Mouse (Mus musculus) kidney, adult 2 months (tissue): ENCODE measurements around the gene Ikzf5. TPM values are rescaled to one million over a fixed set of nuclear protein-coding genes. Genes with fewer than 3 reads are reported as not detected.
"Not testable (repeated sequence)": the region's sequence is repeated elsewhere in the genome, so short reads cannot be mapped to it uniquely, and the experiment has no call there.

Source experiments
- DNase-seq: peaks from one replicate; pipeline ENCODE4 v3.0.0; 2021
- H3K27ac ChIP-seq: fragments of 200-500 bp; 2 replicates; pipeline ENCODE4 v1.5.1; 2012; ENCODE audit warnings: low read depth, low read length, control low read depth, inconsistent platforms; ENCODE audit not compliant: insufficient read depth
- H3K27me3 ChIP-seq: fragments of 200-500 bp; replicated peaks from 2 replicates; pipeline ENCODE4 v1.6.1; 2012; ENCODE audit warnings: mild to moderate bottlenecking, moderate library complexity, low read length, inconsistent platforms; ENCODE audit not compliant: control insufficient read depth, insufficient read depth
- H3K36me3 ChIP-seq: fragments of 200-500 bp; 2 replicates; pipeline ENCODE4 v1.6.1; 2012; ENCODE audit warnings: mild to moderate bottlenecking, moderate library complexity, low read length, inconsistent platforms; ENCODE audit not compliant: control insufficient read depth, insufficient read depth
- H3K4me1 ChIP-seq: fragments of 200-500 bp; 2 replicates; pipeline ENCODE4 v1.6.1; 2011; ENCODE audit warnings: low read length; ENCODE audit not compliant: control insufficient read depth, insufficient read depth
- H3K4me3 ChIP-seq: fragments of 200-500 bp; 2 replicates; pipeline ENCODE4 v1.5.1; 2011; ENCODE audit warnings: mild to moderate bottlenecking, low read depth, low read length, control low read depth; ENCODE audit not compliant: insufficient read depth
- CTCF ChIP-seq: fragments of 200-500 bp; conservative IDR thresholded peaks from 2 replicates; pipeline ENCODE4 v1.5.1; 2011; ENCODE audit warnings: low read depth, mild to moderate bottlenecking, control low read depth, low read length, moderate library complexity, mixed read lengths; ENCODE audit not compliant: insufficient read depth, insufficient read length
- POLR2A ChIP-seq: fragments of 200-500 bp; IDR thresholded peaks from one replicate; pipeline ENCODE4 v1.6.1; 2011; ENCODE audit warnings: low read depth, low read length, control low read depth
- WGBS: fragments of 180-500 bp; shearing (Covaris S2); methylation state at CpG from one replicate; pipeline ENCODE4 v1.1.7; 2018; 5-methylcytosine and 5-hydroxymethylcytosine counted together
- polyA plus RNA-seq: library from polyadenylated mRNA; depleted of rRNA; stranded (reverse); fragments of >200 nt; gene quantifications from 2 replicates; pipeline ENCODE4 v1.2.3, GENCODE M21; 2012

The Ikzf5 gene
- polyA plus RNA-seq, 1 experiment: 7.5 TPM

- Histone ChIP-seq H3K36me3 (no peaks in the 10 kb centered on the region), H3K4me1 (no peaks in the 10 kb centered on the region; the same call in 1 of the 2 replicates), H3K4me3 (no peak overlapping the region), H3K27ac (no peak overlapping the region), H3K27me3 (no peaks in the 10 kb centered on the region)
- no peak for DNase-seq
- no peak for TF ChIP-seq POLR2A
- TF ChIP-seq CTCF: no peak
Observed at GRCm38 (mm10) chr7:131417605-131418004, 7.3 kb upstream of the Ikzf5 start.

DNA sequence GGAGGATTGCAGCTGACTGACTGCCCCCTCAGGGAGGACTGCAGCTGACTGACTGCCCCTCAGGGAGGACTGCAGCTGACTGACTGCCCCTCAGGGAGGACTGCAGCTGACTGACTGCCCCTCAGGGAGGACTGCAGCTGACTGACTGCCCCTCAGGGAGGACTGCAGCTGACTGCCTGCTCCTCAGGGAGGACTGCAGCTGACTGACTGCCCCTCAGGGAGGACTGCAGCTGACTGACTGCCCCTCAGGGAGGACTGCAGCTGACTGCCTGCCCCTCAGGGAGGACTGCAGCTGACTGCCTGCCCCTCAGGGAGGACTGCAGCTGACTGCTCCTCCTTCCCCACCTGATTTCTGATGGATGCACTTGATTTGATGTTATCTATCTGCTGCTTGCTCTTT lies 6.4 kb upstream of the Ikzf5 start:
- not testable (repeated sequence) for H3K4me3 ChIP-seq, H3K36me3 ChIP-seq, H3K27me3 ChIP-seq, H3K27ac ChIP-seq, H3K4me1 ChIP-seq, DNase-seq

DNA sequence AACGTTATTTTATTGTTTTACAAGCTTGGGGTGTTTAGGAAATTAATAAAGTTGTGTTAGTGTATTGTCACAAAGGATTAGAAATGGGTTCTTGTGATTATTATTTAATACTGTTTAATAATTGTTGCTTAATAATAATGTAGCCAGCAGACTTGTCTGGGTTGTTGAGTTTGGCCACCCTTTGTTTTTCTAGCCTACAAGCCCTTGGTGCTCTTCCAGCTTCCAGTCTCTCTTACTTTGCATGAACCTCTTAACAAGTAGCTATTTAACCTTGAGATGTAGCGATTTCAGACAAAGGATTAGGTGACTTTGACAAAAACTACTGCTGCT lies 1.6 kb upstream of the Ikzf5 start:
- DNase-seq: peak; percentile 36
- no peak overlapping the region for H3K4me3 ChIP-seq
- H3K27ac ChIP-seq: peak overlapping the region; percentile 76

DNA sequence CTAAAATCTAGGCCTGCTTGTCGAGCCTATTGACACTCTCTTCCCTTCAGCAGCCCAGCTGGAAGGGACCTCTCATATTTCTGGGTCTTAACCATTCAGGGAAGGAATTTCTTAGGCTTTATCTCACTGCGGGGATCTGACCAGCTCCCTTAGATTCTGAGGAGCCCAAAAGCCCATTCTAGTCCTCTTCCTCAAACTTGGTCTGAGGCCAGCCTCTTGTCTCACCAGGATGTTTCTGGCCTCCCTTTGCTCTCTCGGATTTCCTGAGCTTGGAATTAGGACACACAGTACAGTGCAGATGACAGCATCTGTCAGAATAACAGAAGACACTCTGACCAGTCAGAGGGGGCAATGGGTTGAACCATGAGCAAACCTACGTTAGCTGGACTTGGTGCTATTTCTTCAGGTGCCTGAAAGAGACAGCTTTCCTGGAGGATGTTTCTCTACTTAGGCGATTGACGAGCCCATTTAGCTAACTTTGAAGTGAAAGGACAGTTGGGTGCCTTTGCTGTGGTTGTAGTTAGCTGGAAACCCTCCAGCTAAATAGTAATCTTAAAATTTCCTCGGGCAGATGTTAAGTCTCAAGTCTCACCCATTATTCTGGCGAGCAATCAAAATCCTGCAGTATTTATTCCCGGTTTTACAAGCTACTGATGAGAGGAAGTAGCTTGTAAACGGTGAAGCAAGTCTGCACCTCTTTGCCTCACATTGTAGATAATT lies 1.1 kb upstream of the Ikzf5 start:
- H3K4me3 ChIP-seq: peak overlapping the region; percentile 63

More for the DNA sequence above, 1.6 kb upstream of the Ikzf5 start:
- H3K36me3 ChIP-seq: no peaks in the 10 kb centered on the region
- no peaks in the 10 kb centered on the region for H3K27me3 ChIP-seq
- H3K4me1 ChIP-seq: peaks cover 9% of the 10 kb centered on the region; the same call in 1 of the 2 replicates
- TF ChIP-seq CTCF: no peak
- TF ChIP-seq POLR2A: no peak
- WGBS: 29% methylated on average over 2 of the region's 2 CpGs

GRCm38 (mm10) chr7:131409988-131410385 lies 334 bp downstream of the Ikzf5 start:
- under 1% methylated on average over 38 of the region's 38 CpGs for WGBS
- H3K36me3 ChIP-seq: no peaks in the 10 kb centered on the region
- no peak for TF ChIP-seq POLR2A
- no peak for DNase-seq
- H3K27ac ChIP-seq: peak overlapping the region; percentile 57
- peak overlapping the region; percentile 80 for H3K4me3 ChIP-seq
- peaks cover 9% of the 10 kb centered on the region for H3K4me1 ChIP-seq
- H3K27me3 ChIP-seq: no peaks in the 10 kb centered on the region

More for the DNA sequence above, 1.1 kb upstream of the Ikzf5 start:
- DNase-seq: peak; percentile 60
- TF ChIP-seq POLR2A: no peak
- no peak for TF ChIP-seq CTCF
- Histone ChIP-seq H3K27me3 (no peaks in the 10 kb centered on the region), H3K27ac (peak overlapping the region; percentile 76), H3K36me3 (no peaks in the 10 kb centered on the region), H3K4me1 (peaks cover 9% of the 10 kb centered on the region; the same call in 1 of the 2 replicates)
- 10% methylated on average over 10 of the region's 10 CpGs for WGBS

- TF ChIP-seq POLR2A: no peak
- no peak for TF ChIP-seq CTCF
- Histone ChIP-seq H3K36me3 (no peaks in the 10 kb centered on the region), H3K4me3 (peak overlapping the region; percentile 80), H3K4me1 (peaks cover 13% of the 10 kb centered on the region), H3K27ac (no peak overlapping the region), H3K27me3 (no peaks in the 10 kb centered on the region)
- 3% methylated on average over 16 of the region's 16 CpGs for WGBS
- DNase-seq: peak; percentile 42
Observed at GRCm38 (mm10) chr7:131409321-131409987, 867 bp downstream of the Ikzf5 start.

DNA sequence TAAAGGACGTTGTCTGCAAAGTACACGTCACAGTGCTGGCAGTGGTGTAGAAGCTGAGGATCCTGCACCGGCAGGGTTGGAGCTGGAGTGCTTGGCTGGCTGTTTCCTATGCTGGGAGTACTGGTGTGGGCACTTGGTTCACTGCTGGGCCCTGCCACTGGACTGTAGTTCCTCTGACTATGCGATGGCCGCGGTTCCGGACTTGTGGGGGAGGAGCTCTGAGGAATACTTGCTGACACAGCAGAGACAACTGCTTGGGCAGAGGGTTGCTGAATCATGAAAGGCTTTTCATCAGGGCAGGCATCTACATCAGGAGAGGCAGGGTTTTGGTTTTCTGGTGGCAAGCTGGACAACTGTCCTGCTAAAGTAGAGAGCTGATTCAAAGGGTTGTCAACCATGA lies 18.6 kb downstream of the Ikzf5 start:
- WGBS: 66% methylated on average over 7 of the region's 7 CpGs

More for the DNA sequence above, 18.6 kb downstream of the Ikzf5 start:
- H3K4me1 ChIP-seq, H3K4me3 ChIP-seq, H3K36me3 ChIP-seq, H3K27me3 ChIP-seq, H3K27ac ChIP-seq: not testable (repeated sequence)
- peak; percentile 17 for DNase-seq
